ENCODE assay signal across 19 mouse cellular contexts in the genomic region with DNA sequence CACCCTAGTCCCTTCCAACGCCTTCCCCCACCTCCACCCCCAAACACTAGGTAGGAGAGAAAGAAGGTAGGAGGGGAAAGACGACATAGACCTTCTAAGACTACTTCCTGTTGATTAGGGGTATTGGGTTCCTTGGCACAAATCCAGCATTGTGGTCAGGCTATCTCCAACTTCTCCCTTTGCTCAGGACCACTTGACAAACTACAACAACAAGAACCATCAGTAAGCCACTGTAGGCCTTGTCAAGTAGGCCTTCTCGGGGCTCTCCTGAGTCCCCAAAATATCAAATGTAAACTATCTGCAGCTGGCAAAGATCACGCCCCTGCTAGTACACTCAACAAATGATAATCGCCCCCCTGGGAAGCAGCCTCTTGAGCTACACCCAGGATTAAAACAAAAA. TPM values are rescaled to one million over a fixed set of nuclear protein-coding genes. Genes with fewer than 3 reads are reported as not detected.
A peak's percentile ranks its signal among the peaks of the same experiment; 100 is the strongest.
DNase-seq lines count a peak whose midpoint lies in the region; ATAC-seq lines count a peak whose summit lies in the region.
"Had no signal": no experiment of that assay in that cellular context is flagged by ENCODE, and none has a peak within 500 bp of the region (broad histone marks: within the 10 kb centered on the region; RNA-seq: fewer than 3 reads in every experiment).

No protein-coding gene starts in this region.

- 61% methylated on average over 5 of the region's 5 CpGs for WGBS in embryonic facial prominence, embryonic 14.5 days
- WGBS in embryonic facial prominence, embryonic 10.5 days, result 83% methylated on average over 5 of the region's 5 CpGs
- 80% methylated on average over 5 of the region's 5 CpGs for WGBS in hindbrain, embryonic 13.5 days

- H3K9ac ChIP-seq in embryonic facial prominence, embryonic 14.5 days (ENCODE audit: low read depth, low read length), result no peak overlapping the region
- H3K9ac ChIP-seq in hindbrain, embryonic 13.5 days, result no peak overlapping the region
- H3K9ac ChIP-seq: forebrain, embryonic 13.5 days; limb, embryonic 15.5 days; midbrain, embryonic 12.5 days; neural tube, embryonic 12.5 days; stomach, embryonic 15.5 days had no signal

- peaks cover 8% of the 10 kb centered on the region for H3K4me1 ChIP-seq in embryonic facial prominence, embryonic 14.5 days (ENCODE audit: control insufficient read depth, insufficient read depth, low read length)
- peaks cover 15% of the 10 kb centered on the region for H3K4me1 ChIP-seq in embryonic facial prominence, embryonic 10.5 days
- peaks cover 21% of the 10 kb centered on the region for H3K4me1 ChIP-seq in hindbrain, embryonic 13.5 days (replicated peaks)

- H3K4me2 ChIP-seq in embryonic facial prominence, embryonic 14.5 days (ENCODE audit: low read depth, low read length), result no peak overlapping the region
- no peak overlapping the region for H3K4me2 ChIP-seq in hindbrain, embryonic 13.5 days
- H3K4me2 ChIP-seq: forebrain, embryonic 13.5 days; limb, embryonic 15.5 days; midbrain, embryonic 12.5 days; neural tube, embryonic 12.5 days; stomach, embryonic 15.5 days had no signal

- H3K27me3 ChIP-seq in embryonic facial prominence, embryonic 14.5 days (replicated peaks; ENCODE audit: control insufficient read depth, insufficient read depth, low read length), result no peaks in the 10 kb centered on the region
- no peaks in the 10 kb centered on the region for H3K27me3 ChIP-seq in embryonic facial prominence, embryonic 10.5 days (replicated peaks; ENCODE audit: low read depth, poor library complexity, severe bottlenecking)
- H3K27me3 ChIP-seq in hindbrain, embryonic 13.5 days, result no peaks in the 10 kb centered on the region
- H3K27me3 ChIP-seq: forebrain, embryonic 13.5 days; limb, embryonic 15.5 days; midbrain, embryonic 12.5 days; neural tube, embryonic 12.5 days; stomach, embryonic 15.5 days had no signal

- no peak overlapping the region for H3K27ac ChIP-seq in embryonic facial prominence, embryonic 14.5 days (replicated peaks; ENCODE audit: low read depth, low read length)
- H3K27ac ChIP-seq in embryonic facial prominence, embryonic 10.5 days (replicated peaks), result no peak overlapping the region
- H3K27ac ChIP-seq in hindbrain, embryonic 13.5 days, result no peak overlapping the region
- H3K27ac ChIP-seq: forebrain, embryonic 13.5 days; left cerebral cortex, adult 2 months; limb, embryonic 15.5 days; midbrain, embryonic 12.5 days; neural tube, embryonic 12.5 days; stomach, embryonic 15.5 days had no signal

- ATAC-seq in embryonic facial prominence, embryonic 14.5 days (ENCODE audit: low read depth), result no peak
- ATAC-seq in hematopoietic stem cell, adult 5-6 weeks (replicated peaks in 1 of 2; ENCODE audit: insufficient read depth in 1 of 2, low FRiP score in 2 of 2, low TSS enrichment in 1 of 2, low read depth in 1 of 2, poor library complexity in 2 of 2, severe bottlenecking in 2 of 2), result peak; percentile 18 to 19; a peak in 1 of 4 replicates
- ATAC-seq in megakaryocyte progenitor cell, adult 5-6 weeks (replicated peaks; ENCODE audit: poor library complexity), result peak; percentile 36
- ATAC-seq in hindbrain, embryonic 13.5 days (ENCODE audit: low FRiP score), result no peak
- ATAC-seq in activated CD4-positive, CD25-positive, alpha-beta regulatory T cell, adult 4 months, result no peak
- ATAC-seq: forebrain, embryonic 13.5 days; inflammation-experienced regulatory T-cells, adult 6 months had no signal

- H3K4me3 ChIP-seq in embryonic facial prominence, embryonic 14.5 days (ENCODE audit: low read depth, low read length), result no peak overlapping the region
- no peak overlapping the region for H3K4me3 ChIP-seq in embryonic facial prominence, embryonic 10.5 days
- no peak overlapping the region for H3K4me3 ChIP-seq in hindbrain, embryonic 13.5 days
- H3K4me3 ChIP-seq: forebrain, embryonic 13.5 days; left cerebral cortex, adult 2 months; limb, embryonic 15.5 days; midbrain, embryonic 12.5 days; neural tube, embryonic 12.5 days; stomach, embryonic 15.5 days had no signal

- DNase-seq in embryonic facial prominence, embryonic 14.5 days (ENCODE audit: low spot score), result peak; percentile 28
- DNase-seq in embryonic facial prominence, embryonic 10.5 days (ENCODE audit: low spot score), result no peak
- peak; percentile 61 to 67 for DNase-seq in B cell, adult 2 months
- DNase-seq in testis, postnatal 14 days (ENCODE audit: low spot score), result no peak
- DNase-seq: adrenal gland, postnatal 25 days; cerebellum, adult 18-20 months; gastrocnemius, postnatal 14 days; kidney, postnatal 4 days had no signal

- H3K9me3 ChIP-seq in embryonic facial prominence, embryonic 14.5 days (ENCODE audit: control insufficient read depth, low read length), result no peaks in the 10 kb centered on the region
- H3K9me3 ChIP-seq in embryonic facial prominence, embryonic 10.5 days, result no peaks in the 10 kb centered on the region
- no peaks in the 10 kb centered on the region for H3K9me3 ChIP-seq in hindbrain, embryonic 13.5 days
- H3K9me3 ChIP-seq: forebrain, embryonic 13.5 days; limb, embryonic 15.5 days; midbrain, embryonic 12.5 days; neural tube, embryonic 12.5 days; stomach, embryonic 15.5 days had no signal

- H3K36me3 ChIP-seq in embryonic facial prominence, embryonic 14.5 days (ENCODE audit: control insufficient read depth, insufficient read depth, low read length), result peaks cover 32% of the 10 kb centered on the region
- peaks cover 49% of the 10 kb centered on the region for H3K36me3 ChIP-seq in embryonic facial prominence, embryonic 10.5 days (replicated peaks)
- H3K36me3 ChIP-seq in hindbrain, embryonic 13.5 days, result peaks cover 29% of the 10 kb centered on the region

RNA-seq across cellular contexts. Expression of gene Cpsf2, which starts 4.5 kb away (rescaled TPM):
- 27.3 and 29.2 TPM in 2 replicates for polyA plus RNA-seq in embryonic facial prominence, embryonic 14.5 days (2014; fragmentation: Nextera tagmentation; extraction: Ambion mirVana)
- polyA plus RNA-seq in embryonic facial prominence, embryonic 10.5 days (2016; fragmentation: Nextera tagmentation; extraction: Ambion mirVana), result 37.1 and 37.4 TPM in 2 replicates
- total RNA-seq in hematopoietic stem cell, adult 5-6 weeks (2017), result 65.0 and 74.5 TPM in 2 replicates
- 35.5 and 37.5 TPM in 2 replicates for total RNA-seq in megakaryocyte progenitor cell, adult 5-6 weeks (2015)
- total RNA-seq in megakaryocyte progenitor cell, adult 5-6 weeks (2017), result 46.5 and 61.3 TPM in 2 replicates
- polyA plus RNA-seq in hindbrain, embryonic 13.5 days (2015; fragmentation: Nextera tagmentation; extraction: Ambion mirVana), result 33.8 and 34.6 TPM in 2 replicates
- 10 to 100 TPM; 17.0 to 21.1 TPM for polyA plus RNA-seq in activated CD4-positive, CD25-positive, alpha-beta regulatory T cell, adult 4 months (2017; shearing (Covaris generic))

RNA-seq across cellular contexts. Expression of gene Atxn3, which starts 22.2 kb away (rescaled TPM):
- 11.3 and 13.2 TPM in 2 replicates for polyA plus RNA-seq in embryonic facial prominence, embryonic 14.5 days (2014; fragmentation: Nextera tagmentation; extraction: Ambion mirVana)
- polyA plus RNA-seq in embryonic facial prominence, embryonic 10.5 days (2016; fragmentation: Nextera tagmentation; extraction: Ambion mirVana), result 11.2 and 13.7 TPM in 2 replicates
- total RNA-seq in hematopoietic stem cell, adult 5-6 weeks (2017), result 48.0 and 55.8 TPM in 2 replicates
- total RNA-seq in megakaryocyte progenitor cell, adult 5-6 weeks (2015), result 22.0 and 22.5 TPM in 2 replicates
- 49.8 and 56.1 TPM in 2 replicates for total RNA-seq in megakaryocyte progenitor cell, adult 5-6 weeks (2017)
- 12.5 and 13.7 TPM in 2 replicates for polyA plus RNA-seq in hindbrain, embryonic 13.5 days (2015; fragmentation: Nextera tagmentation; extraction: Ambion mirVana)
- polyA plus RNA-seq in activated CD4-positive, CD25-positive, alpha-beta regulatory T cell, adult 4 months (2017; shearing (Covaris generic)), result 10 to 100 TPM; 22.3 to 23.4 TPM

Comparison
In these comparisons a context has a peak if more than half of its experiments do, and no peak if none do; other contexts are left out.
1. DNase-seq: peak in embryonic facial prominence, embryonic 14.5 days (single experiment) and B cell, adult 2 months (2 of 2); none in embryonic facial prominence, embryonic 10.5 days (single experiment) and testis, postnatal 14 days (single experiment).
2. ATAC-seq: peak in hematopoietic stem cell, adult 5-6 weeks (2 of 2) and megakaryocyte progenitor cell, adult 5-6 weeks (single experiment); none in embryonic facial prominence, embryonic 14.5 days (single experiment), hindbrain, embryonic 13.5 days (single experiment) and activated CD4-positive, CD25-positive, alpha-beta regulatory T cell, adult 4 months (single experiment).